Mouse (Mus musculus) embryonic facial prominence, embryonic 14.5 days (tissue): ENCODE measurements around the gene Gm6169. TPM values are rescaled to one million over a fixed set of nuclear protein-coding genes. Genes with fewer than 3 reads are reported as not detected.

Experiments used
- ATAC-seq: fragments of 200-750 bp; cut with Nextera tagmentation; 2 replicates; pipeline ENCODE4 v1.8.0; 2017; ENCODE audit warnings: low read depth, moderate number of reproducible peaks, moderate TSS enrichment
- DNase-seq: peaks from one replicate; pipeline ENCODE4 v3.0.0-alpha.2; 2015; ENCODE audit warnings: low spot score
- H3K27ac ChIP-seq: fragments of 300-500 bp; sonication (generic); replicated peaks from 2 replicates; pipeline ENCODE4 v1.5.1; 2014; ENCODE audit warnings: low read depth, mild to moderate bottlenecking, low read length, moderate library complexity
- H3K27me3 ChIP-seq: fragments of 300-500 bp; sonication (generic); replicated peaks from 2 replicates; pipeline ENCODE4 v1.6.1; 2014; ENCODE audit warnings: low read length; ENCODE audit not compliant: control insufficient read depth, insufficient read depth
- H3K36me3 ChIP-seq: fragments of 300-500 bp; sonication (generic); 2 replicates; pipeline ENCODE4 v1.6.1; 2014; ENCODE audit warnings: low read length, mixed read lengths; ENCODE audit not compliant: control insufficient read depth, insufficient read depth
- H3K4me1 ChIP-seq: fragments of 300-500 bp; sonication (generic); 2 replicates; pipeline ENCODE4 v1.6.1; 2014; ENCODE audit warnings: antibody characterized with exemption, low read length; ENCODE audit not compliant: control insufficient read depth, insufficient read depth
- H3K4me2 ChIP-seq: fragments of 300-500 bp; sonication (generic); 2 replicates; pipeline ENCODE4 v1.6.1; 2014; ENCODE audit warnings: low read depth, mild to moderate bottlenecking, low read length, moderate library complexity, mixed read lengths
- H3K4me3 ChIP-seq: fragments of 300-500 bp; sonication (generic); 2 replicates; pipeline ENCODE4 v1.5.1; 2014; ENCODE audit warnings: low read depth, mild to moderate bottlenecking, low read length
- H3K9ac ChIP-seq: fragments of 300-500 bp; sonication (generic); 2 replicates; pipeline ENCODE4 v1.6.1; 2014; ENCODE audit warnings: low read depth, mild to moderate bottlenecking, low read length, moderate library complexity, mixed read lengths
- H3K9me3 ChIP-seq: fragments of 300-500 bp; sonication (generic); 2 replicates; pipeline ENCODE4 v1.6.1; 2016; ENCODE audit warnings: low read length; ENCODE audit not compliant: control insufficient read depth
- WGBS: fragments of 180-500 bp; shearing (Covaris S2); extraction: QIAGEN DNeasy Blood & Tissue Kit; methylation state at CpG from one replicate; pipeline ENCODE4 v1.1.7; 2014; 5-methylcytosine and 5-hydroxymethylcytosine counted together
- polyA plus RNA-seq: library from polyadenylated mRNA; unstranded; fragments of >200 nt; fragmentation: Nextera tagmentation; extraction: Ambion mirVana; gene quantifications from 2 replicates; pipeline ENCODE4 v1.2.1, GENCODE M21; 2014

Gm6169 gene
- polyA plus RNA-seq, 1 experiment from 2014 or later: 5.4 TPM

DNA sequence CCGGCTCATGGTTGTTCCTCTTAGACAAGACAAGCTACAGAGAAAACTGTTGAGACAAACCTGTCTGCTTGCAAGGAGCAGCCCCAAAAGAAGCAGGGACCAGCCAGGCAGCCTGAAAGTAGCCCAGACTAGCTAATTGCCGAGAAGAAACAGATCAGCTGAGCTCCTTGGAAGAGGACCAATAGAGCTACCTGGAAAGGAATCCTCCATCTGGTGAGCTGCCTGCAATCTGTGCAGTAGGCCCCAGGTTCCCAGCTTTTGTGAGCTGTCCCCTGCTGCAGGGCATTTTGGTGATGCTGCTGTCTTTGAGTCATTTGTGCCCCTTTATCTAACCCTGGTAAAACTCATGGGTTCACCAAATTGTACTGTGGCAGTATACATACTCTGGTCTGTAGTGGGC, 18.8 kb downstream of the Gm6169 start:
- no peak overlapping the region for H3K4me2 ChIP-seq

DNA sequence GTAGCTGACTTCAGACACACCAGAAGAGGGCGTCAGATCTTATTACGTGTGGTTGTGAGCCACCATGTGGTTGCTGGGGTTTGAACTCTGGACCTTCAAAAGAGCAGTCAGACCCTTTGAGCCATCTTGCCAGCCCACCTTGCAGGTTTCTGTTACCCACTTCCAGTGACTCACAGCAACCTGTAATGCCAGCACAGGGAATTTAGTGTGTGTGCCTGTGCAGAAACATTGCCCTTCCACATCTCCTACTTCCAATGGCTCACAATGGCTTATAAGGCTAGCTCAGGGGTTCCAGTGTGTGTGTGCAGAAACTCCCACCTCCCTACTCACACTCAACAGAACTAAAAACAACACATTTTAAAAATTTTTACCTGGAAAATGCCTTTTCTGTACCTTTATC, 21.5 kb downstream of the Gm6169 start:
- WGBS: 91% methylated on average over 2 of the region's 2 CpGs
- H3K4me1 ChIP-seq: no peaks in the 10 kb centered on the region

More for the DNA sequence above, 18.8 kb downstream of the Gm6169 start:
- no peak overlapping the region for H3K27ac ChIP-seq
- H3K9me3 ChIP-seq: no peaks in the 10 kb centered on the region
- no peaks in the 10 kb centered on the region for H3K36me3 ChIP-seq
- H3K4me3 ChIP-seq: no peak overlapping the region
- no peak for DNase-seq
- ATAC-seq: no peak
- WGBS: 69% methylated on average over 2 of the region's 2 CpGs
- no peak overlapping the region for H3K9ac ChIP-seq
- no peaks in the 10 kb centered on the region for H3K4me1 ChIP-seq
- no peaks in the 10 kb centered on the region for H3K27me3 ChIP-seq

GRCm38 (mm10) chr13:97073497-97073896, 25.5 kb downstream of the Gm6169 start:
- Histone ChIP-seq H3K27ac (no peak overlapping the region), H3K4me2 (no peak overlapping the region), H3K27me3 (peaks cover 15% of the 10 kb centered on the region), H3K4me3 (no peak overlapping the region), H3K4me1 (no peaks in the 10 kb centered on the region), H3K9ac (no peak overlapping the region), H3K36me3 (no peaks in the 10 kb centered on the region), H3K9me3 (no peaks in the 10 kb centered on the region)
- WGBS: 50% methylated on average over 1 of the region's 1 CpGs
- ATAC-seq (no peak), DNase-seq (no peak)

More for the DNA sequence above, 21.5 kb downstream of the Gm6169 start:
- DNase-seq: no peak
- Histone ChIP-seq H3K4me2 (no peak overlapping the region), H3K9me3 (no peaks in the 10 kb centered on the region), H3K27me3 (peaks cover 7% of the 10 kb centered on the region), H3K4me3 (no peak overlapping the region), H3K36me3 (no peaks in the 10 kb centered on the region), H3K27ac (no peak overlapping the region), H3K9ac (no peak overlapping the region)
- no peak for ATAC-seq

- peak; percentile 25 for DNase-seq
- peak overlapping the region; percentile 76 for H3K4me3 ChIP-seq
Measured at GRCm38 (mm10) chr13:97071626-97072241, 27.3 kb downstream of the Gm6169 start.

GRCm38 (mm10) chr13:97070931-97071625, 28.0 kb downstream of the Gm6169 start:
- 3% methylated on average over 25 of the region's 85 CpGs for WGBS
- H3K4me1 ChIP-seq: no peaks in the 10 kb centered on the region
- H3K9ac ChIP-seq: peak overlapping the region; percentile 75
- ATAC-seq: peak; percentile 74; the same call in 1 of the 2 replicates
- H3K4me2 ChIP-seq: peak overlapping the region; percentile 95
- H3K27ac ChIP-seq: no peak overlapping the region
- no peak for DNase-seq
- H3K36me3 ChIP-seq: no peaks in the 10 kb centered on the region
- H3K9me3 ChIP-seq: no peaks in the 10 kb centered on the region
- H3K4me3 ChIP-seq: peak overlapping the region; percentile 76
- peaks cover 18% of the 10 kb centered on the region for H3K27me3 ChIP-seq

More at GRCm38 (mm10) chr13:97071626-97072241, 27.3 kb downstream of the Gm6169 start:
- H3K27ac ChIP-seq: no peak overlapping the region
- under 1% methylated on average over 17 of the region's 76 CpGs for WGBS
- ATAC-seq: peak; percentile 76
- H3K36me3 ChIP-seq: no peaks in the 10 kb centered on the region
- H3K4me2 ChIP-seq: peak overlapping the region; percentile 95
- no peaks in the 10 kb centered on the region for H3K9me3 ChIP-seq
- peak overlapping the region; percentile 75 for H3K9ac ChIP-seq
- no peaks in the 10 kb centered on the region for H3K4me1 ChIP-seq
- peaks cover 18% of the 10 kb centered on the region for H3K27me3 ChIP-seq

DNA sequence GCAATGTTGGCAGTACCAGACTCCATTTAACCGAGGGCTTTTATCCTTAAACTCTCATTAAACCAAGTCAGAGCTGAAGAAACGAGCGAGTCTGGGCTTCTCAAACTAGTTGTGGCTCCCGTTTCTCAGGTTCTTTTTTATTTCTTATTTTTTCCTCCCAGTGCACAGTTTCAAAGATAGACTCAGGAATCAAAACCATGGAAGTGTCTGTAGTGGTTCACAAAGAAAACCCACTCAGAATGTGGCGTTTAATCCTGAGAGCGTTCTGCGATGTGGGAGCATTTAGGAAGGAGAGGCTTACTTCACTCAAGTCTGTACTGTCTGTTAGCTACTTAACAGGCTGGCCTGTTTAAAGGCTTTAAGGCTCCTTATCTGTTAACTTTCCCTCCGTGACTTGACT, 30.9 kb downstream of the Gm6169 start:
- Histone ChIP-seq H3K9ac (no peak overlapping the region), H3K9me3 (0 out of 2 replicates have a peak, but pooled peaks cover 4% of the 10 kb centered on the region), H3K36me3 (no peaks in the 10 kb centered on the region), H3K27ac (no peak overlapping the region), H3K4me3 (no peak overlapping the region), H3K4me1 (no peaks in the 10 kb centered on the region), H3K4me2 (no peak overlapping the region), H3K27me3 (peaks cover 17% of the 10 kb centered on the region)
- no peak for ATAC-seq
- 42% methylated on average over 8 of the region's 8 CpGs for WGBS
- no peak for DNase-seq

DNA sequence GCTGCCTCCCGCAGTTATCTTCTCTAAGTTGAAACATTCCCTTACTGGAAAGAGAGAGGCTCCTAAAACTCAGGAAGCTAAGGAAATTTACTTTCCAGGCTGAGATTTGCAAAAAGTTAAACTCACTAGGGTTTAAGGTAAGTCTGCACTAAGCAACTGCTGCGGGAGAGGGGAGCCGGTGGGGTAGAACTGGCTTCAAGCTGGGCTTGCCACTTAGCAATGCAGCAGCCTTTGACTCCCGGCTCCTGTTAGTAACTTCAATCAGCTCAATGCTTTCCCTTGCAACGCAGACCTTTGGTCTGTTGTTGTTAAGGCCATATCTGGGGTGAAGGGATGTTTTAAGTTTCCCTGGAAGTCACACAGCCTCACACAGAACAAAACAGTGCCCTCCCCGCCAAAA, 31.3 kb downstream of the Gm6169 start:
- 0 out of 2 replicates have a peak, but pooled peaks cover 4% of the 10 kb centered on the region for H3K9me3 ChIP-seq
- no peak overlapping the region for H3K9ac ChIP-seq
- ATAC-seq: no peak
- no peak overlapping the region for H3K4me3 ChIP-seq
- no peak overlapping the region for H3K4me2 ChIP-seq
- peaks cover 12% of the 10 kb centered on the region for H3K27me3 ChIP-seq
- no peaks in the 10 kb centered on the region for H3K4me1 ChIP-seq
- DNase-seq: no peak
- H3K36me3 ChIP-seq: no peaks in the 10 kb centered on the region
- no peak overlapping the region for H3K27ac ChIP-seq
- WGBS: 8% methylated on average over 6 of the region's 6 CpGs

DNA sequence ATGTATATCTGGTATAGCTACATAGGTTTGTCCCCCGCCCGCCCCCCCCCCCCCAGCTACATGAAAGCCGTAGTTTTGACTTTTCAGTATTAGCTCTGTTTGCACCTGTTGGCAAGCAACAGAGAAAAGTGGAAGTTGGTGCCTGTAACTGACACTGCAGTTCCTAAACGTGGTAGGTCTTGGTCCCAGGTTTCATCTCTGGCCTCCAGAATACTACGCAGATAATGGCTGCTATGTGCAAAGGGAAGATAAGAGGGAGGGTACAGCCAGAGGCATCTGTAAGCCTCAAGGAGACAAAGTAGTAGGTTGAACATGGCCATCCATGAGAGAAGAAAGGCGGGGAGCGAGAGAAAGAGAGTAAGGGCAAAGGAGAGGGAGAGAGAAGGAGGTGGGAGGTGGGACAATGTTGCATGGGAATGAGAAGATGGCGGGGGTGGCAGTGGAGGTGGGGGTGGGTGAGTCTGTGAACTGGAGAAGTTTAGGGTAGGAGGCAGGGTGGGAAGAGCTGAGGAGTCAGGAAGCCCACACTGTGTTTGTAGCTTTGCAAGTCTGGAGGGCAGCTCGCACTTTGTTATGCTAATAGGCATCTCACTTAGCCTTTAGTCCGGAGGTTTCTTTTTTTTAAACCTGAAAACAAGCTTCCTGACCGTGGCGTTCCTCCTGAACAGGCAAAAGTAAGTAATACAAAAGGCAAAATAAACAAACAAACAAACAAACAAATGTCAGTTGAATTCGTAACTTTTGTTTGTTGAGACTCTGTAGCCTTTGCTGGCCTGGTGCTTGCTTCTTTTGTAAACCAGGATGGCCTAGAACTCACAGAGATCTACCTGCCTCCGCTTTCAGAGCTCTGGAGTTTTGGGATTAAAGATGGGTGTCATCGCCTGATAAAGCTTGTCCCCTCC, 32.1 kb downstream of the Gm6169 start, which contains the start of gene Fam169a:
TSS of gene Fam169a (plus strand) at position 638 of the 902 bp plus-strand sequence.
- no peaks in the 10 kb centered on the region for H3K4me1 ChIP-seq
- H3K36me3 ChIP-seq: no peaks in the 10 kb centered on the region
- H3K4me2 ChIP-seq: no peak within 1 kb of the TSS
- no peak within 1 kb of the TSS for H3K9ac ChIP-seq
- peaks cover 7% of the 10 kb centered on the region; the same call in 1 of the 2 replicates for H3K27me3 ChIP-seq
- ATAC-seq: no peak
- no peak for DNase-seq
- H3K27ac ChIP-seq: no peak within 1 kb of the TSS
- H3K4me3 ChIP-seq: no peak within 1 kb of the TSS
- 55% methylated on average over 15 of the region's 15 CpGs for WGBS
- H3K9me3 ChIP-seq: 0 out of 2 replicates have a peak, but pooled peaks cover 4% of the 10 kb centered on the region
